Mouse (Mus musculus) central nervous system, embryonic 18 days (tissue): ENCODE results near the gene Lrrc58. TPM values are rescaled to one million over a fixed set of nuclear protein-coding genes. Genes with fewer than 3 reads are reported as not detected.

Experiments used
- polyA plus RNA-seq: library from polyadenylated mRNA; depleted of rRNA; stranded (reverse); fragments of >200 nt; gene quantifications from 2 replicates; pipeline ENCODE4 v1.2.3, GENCODE M21; 2012; rRNA removed

Lrrc58 gene
- polyA plus RNA-seq = 23.4 and 25.1 TPM in 2 replicates

GRCm38 (mm10) chr16:37867791-37868505 lies at the start of gene Lrrc58:
Lrrc58 (plus strand) TSS chr16:37868389.

DNA sequence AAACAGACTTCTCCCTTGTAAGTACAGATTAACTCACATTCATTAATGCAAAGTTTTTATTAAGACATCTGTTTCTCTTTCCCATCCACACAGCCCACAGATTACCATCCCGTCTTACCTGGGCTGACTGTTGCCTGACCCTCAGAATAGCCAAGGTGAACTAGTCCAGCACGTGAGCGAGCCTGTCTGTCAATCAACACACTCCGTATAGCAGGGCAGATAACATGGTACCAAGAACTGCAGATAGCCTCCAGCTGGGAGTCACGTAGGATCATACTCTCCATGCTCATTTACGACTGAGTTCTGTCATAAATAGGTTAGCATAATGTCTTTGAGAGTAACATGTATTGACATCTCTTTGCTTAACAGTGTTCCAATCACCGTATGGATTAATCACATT lies 7.2 kb upstream of the Lrrc58 start, which contains the start of gene Gm36028:
Gene Gm36028, minus strand, starts transcription at position 118 of the 400 bp plus-strand sequence.

DNA sequence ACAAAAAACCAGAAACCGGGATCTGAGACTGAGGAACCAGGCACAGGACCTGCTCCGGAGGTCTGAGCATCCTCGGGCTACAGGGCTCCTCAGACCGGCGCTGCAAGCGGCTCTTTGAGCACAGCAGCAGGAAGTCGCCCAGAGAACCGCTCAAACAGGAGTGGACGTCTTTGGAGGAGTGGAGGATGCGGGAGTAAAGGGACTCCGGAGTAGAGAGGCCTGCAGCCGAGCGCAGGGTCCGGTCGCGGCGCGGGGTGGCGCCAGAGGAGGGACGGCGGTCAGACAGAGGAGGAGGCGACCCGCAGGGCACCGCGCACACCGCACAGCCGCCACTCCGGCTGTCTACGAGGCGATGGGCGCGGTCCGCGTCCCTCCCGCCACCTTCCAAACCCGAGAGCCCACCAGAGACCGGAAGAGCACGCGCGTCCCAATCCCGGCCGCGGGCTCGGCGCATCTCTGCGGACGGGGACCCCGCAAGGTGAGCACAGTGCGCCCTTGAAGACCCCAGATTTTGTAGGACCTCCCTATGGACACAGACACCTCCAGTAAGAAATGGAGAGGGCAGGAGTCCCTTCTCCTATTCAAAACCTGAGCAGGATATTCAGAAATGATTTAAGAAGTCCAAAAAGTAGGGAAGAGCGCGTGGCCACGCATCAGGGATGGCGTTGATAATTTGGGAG lies 48.1 kb downstream of the Lrrc58 start, which contains the start of gene Gpr156:
Gene Gpr156, plus strand, starts transcription at position 359 of the 680 bp plus-strand sequence.

Other genes starting within 250 kb of the Lrrc58 start
- gene Ndufb4, start 213.9 kb upstream of the Lrrc58 start, polyA plus RNA-seq = 60.5 and 69.6 TPM in 2 replicates
- gene Fstl1, start 91.5 kb upstream of the Lrrc58 start, polyA plus RNA-seq = 57.2 and 60.4 TPM in 2 replicates
- 0.28 and 0.31 TPM in 2 replicates for gene Gm36028, start 7.2 kb upstream of the Lrrc58 start, polyA plus RNA-seq
- gene Gpr156, start 48.1 kb downstream of the Lrrc58 start, polyA plus RNA-seq = 2.7 and 2.8 TPM in 2 replicates
- gene Gsk3b, start 220.6 kb downstream of the Lrrc58 start, polyA plus RNA-seq = 40.7 and 43.4 TPM in 2 replicates